Mouse (Mus musculus) adrenal gland (tissue): Measurements from ENCODE around the gene Ttf1.

Experiments used
- intact Hi-C: fragments of 180-260 bp; cut with DNase I; formaldehyde crosslinking; loops from one replicate; pipeline ENCODE4 v1.15.1; 2025

Gene Ttf1

DNA sequence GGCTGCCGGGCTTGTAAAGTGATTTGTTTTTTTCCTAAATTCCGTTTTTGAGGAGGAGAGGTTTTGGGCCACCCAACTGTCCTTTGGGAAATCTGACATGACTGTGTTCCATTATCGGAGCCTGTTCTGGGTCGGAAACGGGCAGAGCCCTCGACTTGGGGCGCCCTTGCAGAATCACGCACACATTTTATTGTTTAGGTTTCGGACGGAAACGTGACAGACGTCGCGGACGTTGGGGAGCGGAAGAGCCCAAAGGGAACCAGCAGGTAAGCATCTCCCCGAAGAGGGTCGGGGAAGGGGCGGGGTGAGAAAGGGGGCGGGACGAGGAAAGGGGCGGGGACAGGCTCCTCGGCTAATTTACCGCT, 64.5 kb downstream of the Ttf1 start:
- intact Hi-C loops: loop anchor here (10.0 kb wide), 1 partner anchor 60 kb away; the partner anchor contains the start of gene Ttf1

DNA sequence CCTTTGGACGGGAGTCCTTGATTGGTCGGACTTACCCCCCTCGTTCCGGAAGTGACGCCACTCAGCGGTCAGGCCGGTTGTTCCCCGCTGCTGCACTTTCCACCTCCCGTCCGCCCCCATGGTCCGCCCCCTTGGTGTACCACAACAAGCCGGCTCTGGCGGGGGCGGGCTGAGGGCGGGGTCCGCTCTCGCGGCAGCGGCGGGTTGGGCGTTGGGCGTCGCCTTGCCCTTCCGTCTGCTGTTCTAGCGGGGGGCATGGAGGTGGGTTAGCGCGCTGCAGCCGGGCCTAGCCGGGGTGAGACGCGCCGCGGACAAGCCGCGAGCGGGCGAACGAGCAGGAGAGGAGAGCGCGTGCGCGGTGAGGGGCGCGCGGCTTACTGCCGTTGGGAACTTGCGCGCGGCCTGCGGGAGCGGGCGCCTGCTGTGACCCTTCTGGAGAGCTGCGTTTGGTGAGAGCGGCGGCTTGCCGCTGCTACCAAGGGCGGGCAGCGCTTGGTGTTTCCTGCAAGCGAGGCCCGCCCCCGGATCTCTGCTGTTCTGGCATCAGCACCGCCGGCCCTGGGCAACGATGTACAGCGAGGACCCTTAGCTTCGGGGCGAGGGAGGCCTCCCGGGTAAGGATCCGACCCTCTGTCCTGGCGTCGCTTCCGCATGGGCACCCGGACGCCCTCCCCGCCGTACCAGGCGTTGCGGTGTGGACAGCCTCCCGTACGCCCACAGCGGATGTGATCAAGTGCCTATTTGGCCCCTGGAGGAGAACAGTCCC, 65.1 kb downstream of the Ttf1 start:
- intact Hi-C loops: loop anchor here (10.0 kb wide), 1 partner anchor 60 kb away; the partner anchor contains the start of gene Ttf1

DNA sequence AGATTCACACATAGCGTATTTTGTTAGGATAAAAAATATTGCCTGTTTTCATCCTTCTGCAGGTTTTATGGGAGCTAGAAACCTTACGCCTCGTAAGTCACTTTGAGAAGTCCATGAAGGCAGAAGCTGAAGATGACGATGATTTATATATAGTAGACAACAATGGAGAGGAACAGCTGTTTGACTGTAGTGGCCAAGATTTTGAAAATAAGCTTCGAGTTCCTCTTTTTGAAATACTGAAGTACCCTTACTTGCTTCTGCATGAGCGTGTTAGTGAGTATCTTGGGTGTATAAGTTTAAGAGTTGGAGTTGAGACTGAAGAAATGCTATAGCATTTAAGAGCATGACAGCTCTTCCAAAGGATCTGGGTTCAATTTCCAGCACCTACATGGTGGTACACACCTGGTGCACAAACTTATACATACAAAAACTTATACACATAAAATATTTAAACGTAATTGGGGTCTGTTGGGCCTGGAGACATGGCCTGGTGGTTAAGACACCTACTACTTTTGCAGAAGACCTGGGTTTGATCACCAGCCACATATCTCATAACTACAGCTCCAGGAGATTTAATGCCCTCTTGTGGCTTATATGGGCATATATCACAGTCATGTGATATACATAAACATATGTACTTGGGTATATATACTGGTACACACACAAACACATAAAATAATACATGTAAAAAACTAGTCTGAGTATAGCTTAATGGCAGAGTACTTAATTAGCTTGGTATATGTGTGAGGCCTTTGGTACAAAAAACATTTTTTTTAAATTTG, 70.2 kb downstream of the Ttf1 start:
- intact Hi-C loops: no loop called here

DNA sequence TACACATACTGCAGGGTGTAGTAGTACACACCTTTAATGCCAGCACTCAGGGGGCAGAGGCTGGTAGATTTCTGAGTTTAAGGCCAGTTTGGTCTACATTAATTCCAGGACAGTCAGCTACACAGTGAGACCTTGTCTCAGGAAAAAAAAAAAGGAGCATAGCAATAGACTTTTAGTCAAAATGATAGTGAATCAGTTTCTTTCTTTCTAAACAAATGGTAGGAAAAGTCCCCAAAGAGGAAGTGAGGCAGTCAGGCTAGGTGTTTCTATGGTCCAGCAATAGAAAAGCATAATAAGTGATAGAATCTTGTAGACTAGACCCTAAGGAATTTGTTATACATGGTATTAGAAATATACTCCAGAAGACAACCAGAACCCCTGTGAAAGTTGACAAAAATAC, 75.1 kb downstream of the Ttf1 start:
- intact Hi-C loops: no loop called here
